Mouse (Mus musculus): ENCODE measurements around the gene Tyw3. TPM values are rescaled to one million over a fixed set of nuclear protein-coding genes. Genes with fewer than 3 reads are reported as not detected.

The Tyw3 gene
- polyA plus RNA-seq, 1 experiment from 2014 or later: 6.5 TPM

DNA sequence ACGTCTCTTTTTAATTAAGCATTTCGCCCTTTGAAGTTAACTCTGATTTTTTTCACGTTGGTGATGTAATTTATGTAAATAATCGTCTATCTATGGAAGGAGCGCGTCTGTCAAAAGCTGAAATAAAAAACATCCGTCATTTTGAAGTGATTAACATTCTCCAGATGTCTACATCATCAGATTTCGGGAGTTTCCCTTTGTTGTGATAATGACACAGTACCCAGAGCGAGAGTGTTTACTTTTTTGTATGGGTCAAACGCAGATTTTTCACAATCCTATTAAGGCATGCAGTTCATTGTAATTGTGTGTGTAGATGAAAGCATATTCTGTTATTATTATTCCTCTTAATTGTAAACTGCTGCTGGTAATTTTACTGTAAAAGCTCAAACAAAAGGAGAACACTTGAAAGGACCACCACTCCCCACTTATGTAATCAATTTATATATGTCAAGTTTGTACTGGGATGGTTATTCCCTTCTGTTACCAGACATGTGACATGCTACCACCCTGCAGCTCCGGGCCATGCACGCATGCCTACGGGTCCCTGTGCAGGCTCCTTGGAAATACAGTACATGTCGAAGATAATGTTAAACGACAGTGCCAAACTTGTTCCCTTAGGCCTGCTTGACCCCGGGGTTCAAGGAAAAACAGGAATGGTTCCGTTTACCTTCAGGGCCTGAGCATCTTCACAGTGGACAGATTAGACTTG lies 46.4 kb downstream of the Tyw3 start:
- Histone ChIP-seq H3K27me3 (replicated peaks) (peaks cover 25% of the 10 kb centered on the region), H3K4me1 (no peaks in the 10 kb centered on the region), H3K9ac (no peak overlapping the region), H3K9me3 (replicated peaks) (no peaks in the 10 kb centered on the region), H3K4me2 (no peak overlapping the region), H3K27ac (no peak overlapping the region), H3K36me3 (no peaks in the 10 kb centered on the region), H3K4me3 (no peak overlapping the region)
- no peak for ATAC-seq
- 61% methylated on average over 17 of the region's 17 CpGs for WGBS (ENCODE audit: insufficient replicate concordance)

- no peak for ATAC-seq
- Histone ChIP-seq H3K9me3 (replicated peaks) (no peaks in the 10 kb centered on the region), H3K4me2 (no peak overlapping the region), H3K4me3 (no peak overlapping the region), H3K27ac (no peak overlapping the region), H3K36me3 (no peaks in the 10 kb centered on the region), H3K27me3 (replicated peaks) (peaks cover 25% of the 10 kb centered on the region), H3K4me1 (no peaks in the 10 kb centered on the region), H3K9ac (no peak overlapping the region)
- WGBS (ENCODE audit: insufficient replicate concordance): 18% methylated on average over 8 of the region's 8 CpGs
Observed at GRCm38 (mm10) chr3:154548868-154549301, 48.0 kb downstream of the Tyw3 start.

GRCm38 (mm10) chr3:154547549-154548426 lies 49.1 kb downstream of the Tyw3 start:
- 11% methylated on average over 20 of the region's 20 CpGs for WGBS (ENCODE audit: insufficient replicate concordance)
- H3K4me3 ChIP-seq: no peak overlapping the region
- no peak overlapping the region for H3K4me2 ChIP-seq

GRCm38 (mm10) chr3:154546234-154546633 lies 50.7 kb downstream of the Tyw3 start:
- WGBS (ENCODE audit: insufficient replicate concordance): 40% methylated on average over 4 of the region's 4 CpGs
- Histone ChIP-seq H3K4me1 (no peaks in the 10 kb centered on the region), H3K9me3 (replicated peaks) (no peaks in the 10 kb centered on the region), H3K27ac (no peak overlapping the region), H3K9ac (no peak overlapping the region), H3K4me2 (no peak overlapping the region), H3K36me3 (no peaks in the 10 kb centered on the region), H3K27me3 (replicated peaks) (peaks cover 23% of the 10 kb centered on the region), H3K4me3 (no peak overlapping the region)
- ATAC-seq: no peak

More at GRCm38 (mm10) chr3:154547549-154548426, 49.1 kb downstream of the Tyw3 start:
- Histone ChIP-seq H3K4me1 (no peaks in the 10 kb centered on the region), H3K27ac (no peak overlapping the region), H3K9ac (no peak overlapping the region), H3K36me3 (no peaks in the 10 kb centered on the region), H3K27me3 (replicated peaks) (peaks cover 25% of the 10 kb centered on the region), H3K9me3 (replicated peaks) (no peaks in the 10 kb centered on the region)
- no peak for ATAC-seq

GRCm38 (mm10) chr3:154540086-154540911 lies 56.6 kb downstream of the Tyw3 start:
- no peak overlapping the region for H3K4me2 ChIP-seq

DNA sequence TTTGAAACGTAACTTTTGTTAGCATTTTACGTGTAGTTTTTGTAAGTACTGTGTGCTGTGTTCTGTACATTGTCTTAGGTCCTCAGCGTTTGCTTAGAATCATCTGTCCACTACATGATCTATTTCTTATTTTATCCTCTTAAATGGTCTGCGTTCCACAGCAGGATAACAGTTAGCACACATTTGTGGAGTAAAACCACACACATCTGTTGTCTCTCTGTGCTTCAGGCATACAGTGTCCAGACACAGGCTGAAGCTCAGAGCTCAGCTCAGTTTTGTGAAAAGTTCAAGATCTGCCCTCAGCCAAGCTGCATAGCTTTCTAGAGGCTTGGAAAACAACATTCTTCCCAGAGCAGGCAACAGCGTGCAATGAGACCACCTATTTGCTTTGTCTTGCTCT lies 60.8 kb downstream of the Tyw3 start:
- Histone ChIP-seq H3K9ac (no peak overlapping the region), H3K9me3 (replicated peaks) (no peaks in the 10 kb centered on the region), H3K4me1 (no peaks in the 10 kb centered on the region), H3K4me3 (no peak overlapping the region), H3K4me2 (no peak overlapping the region), H3K27me3 (replicated peaks) (no peaks in the 10 kb centered on the region), H3K36me3 (no peaks in the 10 kb centered on the region), H3K27ac (no peak overlapping the region)
- 72% methylated on average over 5 of the region's 5 CpGs for WGBS (ENCODE audit: insufficient replicate concordance)
- no peak for ATAC-seq

More at GRCm38 (mm10) chr3:154540086-154540911, 56.6 kb downstream of the Tyw3 start:
- Histone ChIP-seq H3K27me3 (replicated peaks) (no peaks in the 10 kb centered on the region), H3K36me3 (no peaks in the 10 kb centered on the region), H3K27ac (no peak overlapping the region), H3K9ac (no peak overlapping the region), H3K4me1 (no peaks in the 10 kb centered on the region), H3K4me3 (no peak overlapping the region), H3K9me3 (replicated peaks) (no peaks in the 10 kb centered on the region)
- 41% methylated on average over 10 of the region's 10 CpGs for WGBS (ENCODE audit: insufficient replicate concordance)
- ATAC-seq: no peak

DNA sequence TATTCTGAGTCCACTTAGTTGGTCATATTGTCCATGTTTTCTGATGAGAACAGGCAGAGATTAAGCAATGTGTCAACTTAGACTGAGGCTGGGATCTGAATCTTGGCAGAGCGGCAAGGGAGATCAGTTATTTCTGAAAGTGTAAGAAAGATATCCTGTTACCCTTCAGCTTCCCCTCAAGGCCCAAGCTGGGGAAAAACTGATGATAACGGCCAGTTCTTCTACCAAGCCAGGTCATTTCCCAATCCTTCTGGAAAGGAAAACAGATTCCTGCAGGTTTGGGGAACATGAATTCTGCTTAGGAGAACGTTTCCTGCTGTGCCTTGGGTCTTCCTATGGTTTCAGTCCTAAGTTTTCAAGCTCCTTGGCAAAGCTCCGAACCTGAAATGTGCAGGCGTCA lies 63.7 kb downstream of the Tyw3 start:
- Histone ChIP-seq H3K9ac (no peak overlapping the region), H3K27me3 (replicated peaks) (no peaks in the 10 kb centered on the region), H3K4me3 (no peak overlapping the region), H3K4me2 (no peak overlapping the region), H3K36me3 (no peaks in the 10 kb centered on the region), H3K9me3 (replicated peaks) (no peaks in the 10 kb centered on the region), H3K4me1 (no peaks in the 10 kb centered on the region), H3K27ac (no peak overlapping the region)
- ATAC-seq: no peak
- 64% methylated on average over 5 of the region's 5 CpGs for WGBS (ENCODE audit: insufficient replicate concordance)

DNA sequence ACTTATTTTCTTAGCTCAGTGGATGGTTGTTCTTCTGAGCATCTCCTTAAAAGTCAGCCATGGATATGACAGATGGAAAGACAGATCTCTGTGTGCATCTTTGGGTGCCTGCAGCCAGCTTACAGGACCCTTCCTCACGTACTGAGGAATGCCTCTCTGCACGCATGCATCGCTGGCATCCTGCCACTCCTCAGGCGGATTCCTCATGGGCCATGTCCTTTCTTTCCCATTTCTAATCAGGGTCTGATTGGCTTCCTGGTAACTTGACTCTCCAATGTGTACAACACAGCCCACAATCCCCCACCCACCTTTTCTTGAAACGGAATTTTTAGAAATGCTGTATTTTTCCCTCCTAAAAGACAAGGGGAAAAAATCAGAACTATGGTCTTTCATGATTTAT lies 67.9 kb downstream of the Tyw3 start:
- Histone ChIP-seq H3K27ac (no peak overlapping the region), H3K36me3 (no peaks in the 10 kb centered on the region), H3K9me3 (replicated peaks) (no peaks in the 10 kb centered on the region), H3K9ac (no peak overlapping the region), H3K4me2 (no peak overlapping the region), H3K4me1 (no peaks in the 10 kb centered on the region), H3K4me3 (no peak overlapping the region), H3K27me3 (replicated peaks) (no peaks in the 10 kb centered on the region)
- ATAC-seq: no peak
- 56% methylated on average over 5 of the region's 5 CpGs for WGBS (ENCODE audit: insufficient replicate concordance)

DNA sequence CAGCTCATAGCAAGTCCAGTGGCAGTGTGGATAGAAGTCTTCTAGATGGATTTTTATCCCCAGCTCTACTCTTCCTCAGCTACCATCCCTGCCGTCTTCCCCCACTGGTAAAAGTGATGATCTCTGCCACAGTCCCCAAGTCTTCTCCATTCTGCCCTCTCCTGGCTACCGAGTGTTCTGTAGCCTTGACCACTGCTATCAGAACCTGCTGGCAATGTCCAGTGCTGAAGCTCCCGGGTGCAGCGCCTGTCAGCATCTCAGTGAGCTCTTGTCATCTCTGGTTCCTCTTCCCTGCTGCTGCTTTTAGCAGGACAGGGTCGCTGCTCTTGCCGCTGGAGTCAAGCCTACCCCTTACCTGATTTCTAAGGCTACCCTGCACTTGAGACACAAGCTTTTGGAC lies 70.3 kb downstream of the Tyw3 start:
- Histone ChIP-seq H3K9ac (no peak overlapping the region), H3K27ac (no peak overlapping the region), H3K27me3 (replicated peaks) (no peaks in the 10 kb centered on the region), H3K4me3 (no peak overlapping the region), H3K4me1 (no peaks in the 10 kb centered on the region), H3K4me2 (no peak overlapping the region), H3K36me3 (no peaks in the 10 kb centered on the region), H3K9me3 (replicated peaks) (no peaks in the 10 kb centered on the region)
- no peak for ATAC-seq
- WGBS (ENCODE audit: insufficient replicate concordance): 16% methylated on average over 6 of the region's 6 CpGs

Measured in liver, embryonic 12.5 days (tissue).